Mouse (Mus musculus) olfactory bulb, adult 2 months (tissue): ENCODE measurements around the gene Rab42. TPM values are rescaled to one million over a fixed set of nuclear protein-coding genes. Genes with fewer than 3 reads are reported as not detected.

Experiments
- H3K27ac ChIP-seq: fragments of 200-500 bp; 2 replicates; pipeline ENCODE4 v1.5.1; 2012; ENCODE audit warnings: low read depth, low read length; ENCODE audit not compliant: insufficient read depth
- H3K4me1 ChIP-seq: fragments of 200-500 bp; 2 replicates; pipeline ENCODE4 v1.6.1; 2012; ENCODE audit warnings: low read length; ENCODE audit not compliant: control insufficient read depth, insufficient read depth
- H3K4me3 ChIP-seq: fragments of 200-500 bp; 2 replicates; pipeline ENCODE4 v1.5.1; 2012; ENCODE audit warnings: mild to moderate bottlenecking, low read depth, low read length, moderate library complexity; ENCODE audit not compliant: insufficient read depth
- CTCF ChIP-seq: fragments of 200-500 bp; IDR thresholded peaks from 2 replicates; pipeline ENCODE4 v1.5.1; 2012; ENCODE audit warnings: low read depth, mild to moderate bottlenecking, low read length, moderate library complexity; ENCODE audit not compliant: insufficient read depth
- POLR2A ChIP-seq: fragments of 200-500 bp; IDR thresholded peaks from 2 replicates; pipeline ENCODE4 v1.6.1; 2012; ENCODE audit warnings: mild to moderate bottlenecking, low read depth, low read length, moderate library complexity; ENCODE audit not compliant: insufficient read depth
- WGBS: fragments of 180-500 bp; shearing (Covaris S2); methylation state at CpG from one replicate; pipeline ENCODE4 v1.1.7; 2018; 5-methylcytosine and 5-hydroxymethylcytosine counted together
- polyA plus RNA-seq: library from polyadenylated mRNA; stranded (reverse); fragments of >200 nt; gene quantifications from 2 replicates; pipeline ENCODE4 v1.2.4, GENCODE M21; 2012; ENCODE audit warnings: low replicate concordance; ENCODE audit not compliant: missing spikeins, insufficient read depth, insufficient read length

Gene Rab42
- polyA plus RNA-seq, 1 experiment: not detected

- peak overlapping the region; percentile 79 for H3K4me3 ChIP-seq
- H3K27ac ChIP-seq: peak overlapping the region; percentile 22; the same call in 1 of the 2 replicates
- under 1% methylated on average over 83 of the region's 83 CpGs for WGBS
- H3K4me1 ChIP-seq: peaks cover 7% of the 10 kb centered on the region; the same call in 1 of the 2 replicates
- TF ChIP-seq POLR2A: peak; percentile 46
- peak; percentile 93 for TF ChIP-seq CTCF
Measured at GRCm38 (mm10) chr4:132345135-132345842, 42.1 kb upstream of the Rab42 start.

DNA sequence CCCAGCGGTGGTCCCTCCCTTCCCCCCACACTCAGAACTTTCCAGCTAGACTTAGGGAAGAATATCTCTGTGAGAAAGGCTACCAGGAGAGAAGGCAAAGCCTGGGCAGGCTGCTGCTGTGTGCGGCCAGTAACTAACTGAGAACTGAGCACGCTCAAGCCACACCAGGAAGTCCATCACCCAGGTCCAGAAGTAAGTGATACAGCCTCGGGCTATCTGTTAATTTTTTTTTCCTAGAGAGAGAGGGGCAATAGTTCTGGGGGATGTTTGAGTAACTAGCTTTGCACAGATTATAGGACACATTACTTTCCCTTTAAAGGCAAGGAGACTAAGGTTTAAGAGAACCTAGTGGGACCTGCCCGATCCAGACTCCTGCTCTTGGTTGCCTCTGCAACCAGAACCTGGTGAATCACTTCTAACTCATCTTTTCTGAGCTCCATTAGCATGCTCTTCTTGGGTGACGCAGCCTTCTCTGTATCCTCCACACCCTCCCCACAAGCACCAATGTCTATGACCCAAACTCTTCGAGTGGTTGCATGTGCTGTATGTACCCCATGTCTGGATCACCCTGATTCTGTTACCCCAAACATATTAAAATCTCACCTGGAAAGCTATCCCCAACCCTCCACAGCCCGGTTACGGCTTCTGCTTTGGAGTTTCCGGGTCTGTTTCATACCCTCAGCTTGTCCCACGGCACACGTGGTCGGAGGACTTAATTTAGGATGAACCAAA is 41.4 kb upstream of the Rab42 start:
- peak overlapping the region; percentile 79 for H3K4me3 ChIP-seq
- no peak overlapping the region for H3K27ac ChIP-seq
- H3K4me1 ChIP-seq: peaks cover 7% of the 10 kb centered on the region; the same call in 1 of the 2 replicates
- WGBS: 7% methylated on average over 13 of the region's 13 CpGs
- TF ChIP-seq CTCF (no peak), POLR2A (no peak)

- Histone ChIP-seq H3K4me1 (peaks cover 7% of the 10 kb centered on the region; the same call in 1 of the 2 replicates), H3K27ac (no peak overlapping the region), H3K4me3 (no peak overlapping the region)
- TF ChIP-seq POLR2A (no peak), CTCF (no peak)
- WGBS: 94% methylated on average over 3 of the region's 3 CpGs
Measured at GRCm38 (mm10) chr4:132341451-132341850, 38.3 kb upstream of the Rab42 start.

- WGBS: 57% methylated on average over 13 of the region's 13 CpGs
- Histone ChIP-seq H3K4me1 (no peaks in the 10 kb centered on the region), H3K4me3 (no peak overlapping the region), H3K27ac (no peak overlapping the region)
- TF ChIP-seq CTCF (no peak), POLR2A (no peak)
Measured at GRCm38 (mm10) chr4:132338943-132339342, 35.8 kb upstream of the Rab42 start.

GRCm38 (mm10) chr4:132332880-132333279 is 29.7 kb upstream of the Rab42 start:
- WGBS: 90% methylated on average over 6 of the region's 6 CpGs
- no peak overlapping the region for H3K27ac ChIP-seq
- TF ChIP-seq CTCF (no peak), POLR2A (no peak)
- peaks cover 6% of the 10 kb centered on the region; the same call in 1 of the 2 replicates for H3K4me1 ChIP-seq
- H3K4me3 ChIP-seq: no peak overlapping the region

DNA sequence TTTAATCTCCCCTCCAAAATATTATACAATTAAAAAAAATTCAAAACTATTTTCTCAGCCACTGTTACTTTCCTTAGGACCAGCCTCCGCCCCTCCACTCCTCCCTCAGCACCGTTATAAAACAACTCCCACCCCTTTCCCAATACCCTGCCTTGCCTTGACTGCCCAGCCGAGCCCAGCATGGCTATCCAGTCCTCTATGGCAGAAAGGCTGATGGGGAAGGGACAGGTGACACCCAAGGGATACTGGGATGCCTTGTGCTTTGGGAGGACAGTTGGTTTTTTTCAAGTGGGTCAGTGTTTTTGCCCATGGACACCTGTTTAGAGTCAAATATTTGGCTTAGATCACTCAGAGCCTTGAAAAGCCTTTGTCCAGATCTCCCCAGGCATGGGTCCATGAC is 28.8 kb upstream of the Rab42 start:
- Histone ChIP-seq H3K27ac (no peak overlapping the region), H3K4me1 (peaks cover 6% of the 10 kb centered on the region; the same call in 1 of the 2 replicates), H3K4me3 (no peak overlapping the region)
- WGBS: 84% methylated on average over 3 of the region's 3 CpGs
- TF ChIP-seq POLR2A (no peak), CTCF (no peak)

- peaks cover 6% of the 10 kb centered on the region; the same call in 1 of the 2 replicates for H3K4me1 ChIP-seq
Measured at GRCm38 (mm10) chr4:132329835-132330354, 26.7 kb upstream of the Rab42 start.

GRCm38 (mm10) chr4:132329115-132329834 is 26.1 kb upstream of the Rab42 start, which contains the start of gene Trnau1ap:
Trnau1ap (minus strand) TSS chr4:132329538.
- Histone ChIP-seq H3K4me1 (peaks cover 6% of the 10 kb centered on the region; the same call in 1 of the 2 replicates), H3K27ac (peak within 1 kb of the TSS; percentile 33; the same call in 1 of the 2 replicates), H3K4me3 (peak within 1 kb of the TSS; percentile 94)
- peak; percentile 77; the same call in 1 of the 2 replicates for TF ChIP-seq POLR2A
- no peak for TF ChIP-seq CTCF
- under 1% methylated on average over 52 of the region's 52 CpGs for WGBS

More at GRCm38 (mm10) chr4:132329835-132330354, 26.7 kb upstream of the Rab42 start:
- TF ChIP-seq POLR2A (no peak), CTCF (no peak)
- H3K27ac ChIP-seq: 0 out of 2 replicates have a peak overlapping the region, but pooled peaks have one; percentile 33
- 7% methylated on average over 10 of the region's 10 CpGs for WGBS
- peak overlapping the region; percentile 94 for H3K4me3 ChIP-seq

- WGBS: 45% methylated on average over 14 of the region's 14 CpGs
- Histone ChIP-seq H3K4me3 (peak overlapping the region; percentile 94), H3K27ac (no peak overlapping the region), H3K4me1 (peaks cover 6% of the 10 kb centered on the region; the same call in 1 of the 2 replicates)
- TF ChIP-seq CTCF (no peak), POLR2A (no peak)
Measured at GRCm38 (mm10) chr4:132328391-132328982, 25.3 kb upstream of the Rab42 start.
